Mouse (Mus musculus) ES-Bruce4 (cell line): ENCODE results near the gene Prr15l. TPM values are rescaled to one million over a fixed set of nuclear protein-coding genes. Genes with fewer than 3 reads are reported as not detected.
A peak's percentile ranks its signal among the peaks of the same experiment; 100 is the strongest.

Experiments used
- H3K27ac ChIP-seq: 2 replicates; pipeline ENCODE4 v1.5.1; 2012; ENCODE audit warnings: low read length, inconsistent platforms; ENCODE audit not compliant: insufficient read depth
- H3K27me3 ChIP-seq: 2 replicates; pipeline ENCODE4 v1.6.1; 2012; ENCODE audit warnings: mild to moderate bottlenecking, low read length, inconsistent platforms; ENCODE audit not compliant: control insufficient read depth, poor library complexity, insufficient read depth, severe bottlenecking
- H3K36me3 ChIP-seq: 2 replicates; pipeline ENCODE4 v1.6.1; 2012; ENCODE audit warnings: inconsistent platforms, mild to moderate bottlenecking, low read length, moderate library complexity; ENCODE audit not compliant: control insufficient read depth, poor library complexity, insufficient read depth, severe bottlenecking
- H3K4me1 ChIP-seq: one replicate; pipeline ENCODE4 v1.8.1; 2011; ENCODE audit warnings: low read length; ENCODE audit not compliant: control insufficient read depth, insufficient read depth
- H3K4me3 ChIP-seq: 2 replicates; pipeline ENCODE4 v1.5.1; 2011; ENCODE audit warnings: low read depth, mild to moderate bottlenecking, low read length
- H3K9ac ChIP-seq: 2 replicates; pipeline ENCODE4 v1.6.1; 2012; ENCODE audit warnings: low read depth, mild to moderate bottlenecking, inconsistent platforms; ENCODE audit not compliant: poor library complexity, severe bottlenecking
- H3K9me3 ChIP-seq: replicated peaks from 2 replicates; pipeline ENCODE4 v1.6.1; 2012; ENCODE audit warnings: mild to moderate bottlenecking, low read length, inconsistent platforms; ENCODE audit not compliant: control insufficient read depth, poor library complexity, insufficient read depth, severe bottlenecking
- CTCF ChIP-seq: IDR thresholded peaks from one replicate; pipeline ENCODE4 v1.8.1; 2011; ENCODE audit warnings: low read depth, low read length
- EP300 ChIP-seq: IDR thresholded peaks from 2 replicates; pipeline ENCODE4 v1.6.1; 2011; ENCODE audit warnings: low read depth, low read length; ENCODE audit not compliant: insufficient read depth
- POLR2A ChIP-seq: IDR thresholded peaks from one replicate; pipeline ENCODE4 v1.8.1; 2011; ENCODE audit warnings: low read length; ENCODE audit not compliant: insufficient read depth
- polyA plus RNA-seq: library from polyadenylated mRNA; stranded (reverse); fragments of >200 nt; gene quantifications from 2 replicates; pipeline ENCODE4 v1.2.4, GENCODE M21; 2011; ENCODE audit warnings: low read depth; ENCODE audit not compliant: missing spikeins, insufficient read depth, insufficient read length

Prr15l gene
- polyA plus RNA-seq, 1 experiment = 10.9 TPM

GRCm38 (mm10) chr11:96946498-96946897 is 18.6 kb downstream of the Prr15l start:
- H3K4me3 ChIP-seq = no peak overlapping the region
- peaks cover under 1% of the 10 kb centered on the region for H3K36me3 ChIP-seq
- TF ChIP-seq POLR2A (no peak), CTCF (no peak), EP300 (no peak)
- no peaks in the 10 kb centered on the region for H3K9me3 ChIP-seq
- H3K4me1 ChIP-seq = no peaks in the 10 kb centered on the region
- no peaks in the 10 kb centered on the region for H3K27me3 ChIP-seq
- no peak overlapping the region for H3K9ac ChIP-seq
- H3K27ac ChIP-seq = no peak overlapping the region

GRCm38 (mm10) chr11:96947849-96948248 is 19.9 kb downstream of the Prr15l start:
- Histone ChIP-seq H3K36me3 (peaks cover 14% of the 10 kb centered on the region), H3K27ac (no peak overlapping the region)
- TF ChIP-seq EP300 = no peak
- TF ChIP-seq CTCF = no peak
- no peak for TF ChIP-seq POLR2A

GRCm38 (mm10) chr11:96950767-96951166 is 22.9 kb downstream of the Prr15l start:
- no peaks in the 10 kb centered on the region for H3K9me3 ChIP-seq
- TF ChIP-seq POLR2A (no peak), CTCF (peak; percentile 67), EP300 (no peak)
- H3K9ac ChIP-seq = no peak overlapping the region
- no peak overlapping the region for H3K27ac ChIP-seq
- H3K4me1 ChIP-seq = peaks cover 7% of the 10 kb centered on the region
- peaks cover 29% of the 10 kb centered on the region for H3K36me3 ChIP-seq
- no peak overlapping the region for H3K4me3 ChIP-seq
- no peaks in the 10 kb centered on the region for H3K27me3 ChIP-seq

More at GRCm38 (mm10) chr11:96947849-96948248, 19.9 kb downstream of the Prr15l start:
- Histone ChIP-seq H3K4me3 (no peak overlapping the region), H3K9ac (no peak overlapping the region), H3K9me3 (no peaks in the 10 kb centered on the region), H3K27me3 (no peaks in the 10 kb centered on the region), H3K4me1 (no peaks in the 10 kb centered on the region)

GRCm38 (mm10) chr11:96952426-96952825 is 24.5 kb downstream of the Prr15l start:
- no peak overlapping the region for H3K4me3 ChIP-seq
- no peak overlapping the region for H3K9ac ChIP-seq
- TF ChIP-seq CTCF (no peak), POLR2A (no peak), EP300 (no peak)
- H3K36me3 ChIP-seq = peaks cover 29% of the 10 kb centered on the region
- H3K4me1 ChIP-seq = peaks cover 7% of the 10 kb centered on the region
- no peak overlapping the region for H3K27ac ChIP-seq
- no peaks in the 10 kb centered on the region for H3K27me3 ChIP-seq
- H3K9me3 ChIP-seq = no peaks in the 10 kb centered on the region

- no peak for TF ChIP-seq EP300
- no peak for TF ChIP-seq CTCF
- TF ChIP-seq POLR2A = no peak
- Histone ChIP-seq H3K9me3 (no peaks in the 10 kb centered on the region), H3K4me1 (peaks cover 7% of the 10 kb centered on the region), H3K4me3 (no peak overlapping the region), H3K9ac (no peak overlapping the region), H3K27ac (no peak overlapping the region), H3K36me3 (peaks cover 29% of the 10 kb centered on the region), H3K27me3 (no peaks in the 10 kb centered on the region)
These were observed 25.0 kb downstream of the Prr15l start for GRCm38 (mm10) chr11:96952896-96953295.

GRCm38 (mm10) chr11:96955094-96955493 is 27.2 kb downstream of the Prr15l start:
- H3K4me1 ChIP-seq = peaks cover 7% of the 10 kb centered on the region
- H3K4me3 ChIP-seq = peak overlapping the region; percentile 54
- H3K36me3 ChIP-seq = peaks cover 33% of the 10 kb centered on the region
- peak overlapping the region; percentile 77 for H3K27ac ChIP-seq
- peak overlapping the region; percentile 43 for H3K9ac ChIP-seq
- TF ChIP-seq EP300 (no peak), POLR2A (no peak), CTCF (no peak)
- no peaks in the 10 kb centered on the region for H3K9me3 ChIP-seq
- H3K27me3 ChIP-seq = no peaks in the 10 kb centered on the region
